Mouse (Mus musculus): ENCODE data around the gene Hspa12b. TPM values are rescaled to one million over a fixed set of nuclear protein-coding genes. Genes with fewer than 3 reads are reported as not detected.
A peak's percentile ranks its signal among the peaks of the same experiment; 100 is the strongest.

Gene Hspa12b
- polyA plus RNA-seq, 1 experiment from 2014 or later: 10.0 TPM

DNA sequence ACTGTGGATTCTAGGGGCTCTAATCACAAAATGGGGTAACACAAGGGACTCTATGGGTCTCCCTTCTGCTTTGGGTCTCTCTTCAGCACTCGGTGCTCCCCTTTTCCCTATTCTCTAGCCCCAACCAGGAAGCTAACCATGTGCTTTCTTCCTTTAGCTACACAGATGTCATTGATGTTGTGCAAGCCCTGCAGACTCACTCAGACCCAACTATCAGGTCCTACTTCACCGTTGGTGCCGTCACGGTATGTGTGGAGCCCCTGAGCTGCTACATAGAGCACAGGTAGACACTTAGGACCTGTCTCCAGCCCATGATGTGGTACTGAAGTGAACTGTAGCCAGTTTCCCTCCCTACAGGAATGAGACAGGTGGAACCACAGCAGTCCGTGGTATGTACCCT, 21.1 kb upstream of the Hspa12b start:
- DNase-seq: no peak
- no peak for ATAC-seq (ENCODE audit: insufficient read depth)
- H3K4me3 ChIP-seq (ENCODE audit: low read depth, low read length): no peak overlapping the region
- no peaks in the 10 kb centered on the region for H3K36me3 ChIP-seq (ENCODE audit: insufficient read depth)
- H3K4me1 ChIP-seq (ENCODE audit: insufficient read depth): no peaks in the 10 kb centered on the region
- WGBS: 85% methylated on average over 5 of the region's 5 CpGs
- H3K4me2 ChIP-seq: no peak overlapping the region
- H3K9me3 ChIP-seq (ENCODE audit: low read depth, low read length): no peaks in the 10 kb centered on the region
- no peaks in the 10 kb centered on the region for H3K27me3 ChIP-seq (ENCODE audit: insufficient read depth, low read length)
- TF ChIP-seq CTCF (IDR thresholded peaks at IDR 0.05; ENCODE audit: low read depth): no peak
- H3K27ac ChIP-seq (ENCODE audit: low read depth): no peak overlapping the region
- H3K9ac ChIP-seq: no peak overlapping the region

DNA sequence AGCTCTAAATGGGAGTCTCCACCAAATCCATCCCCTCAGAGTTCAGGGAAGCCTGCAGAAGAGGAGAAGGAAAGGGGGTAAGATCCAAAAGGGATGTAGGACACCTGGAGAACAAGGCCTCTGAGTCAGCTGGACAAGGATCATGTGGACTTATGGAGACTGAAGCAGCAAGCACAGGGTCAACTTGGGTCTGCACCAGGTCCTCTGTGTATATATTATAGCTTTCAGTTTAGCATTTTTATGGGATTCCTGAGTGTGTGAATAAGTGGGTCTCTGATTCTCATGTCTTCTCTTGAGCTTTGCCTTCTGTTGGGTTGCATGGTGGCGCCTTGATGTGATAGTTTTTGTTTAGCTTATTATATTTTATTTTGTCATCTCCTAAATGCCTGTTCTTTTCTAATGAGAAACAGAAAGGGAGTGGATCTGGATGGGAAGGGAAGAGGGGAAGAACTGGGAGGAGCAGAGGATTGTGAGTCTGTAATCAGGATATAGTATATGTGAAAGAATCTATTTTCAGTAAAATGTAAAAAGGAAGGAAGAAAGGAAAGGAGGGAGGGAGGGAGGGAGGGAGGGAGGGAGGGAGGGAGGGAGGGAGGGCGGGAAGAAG, 8.0 kb upstream of the Hspa12b start:
- Histone ChIP-seq H3K4me3 (ENCODE audit: low read depth, low read length) (no peak overlapping the region), H3K27ac (ENCODE audit: low read depth) (no peak overlapping the region), H3K9me3 (ENCODE audit: low read depth, low read length) (no peaks in the 10 kb centered on the region), H3K9ac (no peak overlapping the region), H3K4me1 (ENCODE audit: insufficient read depth) (no peaks in the 10 kb centered on the region), H3K27me3 (ENCODE audit: insufficient read depth, low read length) (no peaks in the 10 kb centered on the region), H3K36me3 (ENCODE audit: insufficient read depth) (no peaks in the 10 kb centered on the region), H3K4me2 (no peak overlapping the region)
- TF ChIP-seq CTCF (IDR thresholded peaks at IDR 0.05; ENCODE audit: low read depth): no peak
- WGBS: 62% methylated on average over 2 of the region's 2 CpGs
- DNase-seq (no peak), ATAC-seq (ENCODE audit: insufficient read depth) (no peak)

DNA sequence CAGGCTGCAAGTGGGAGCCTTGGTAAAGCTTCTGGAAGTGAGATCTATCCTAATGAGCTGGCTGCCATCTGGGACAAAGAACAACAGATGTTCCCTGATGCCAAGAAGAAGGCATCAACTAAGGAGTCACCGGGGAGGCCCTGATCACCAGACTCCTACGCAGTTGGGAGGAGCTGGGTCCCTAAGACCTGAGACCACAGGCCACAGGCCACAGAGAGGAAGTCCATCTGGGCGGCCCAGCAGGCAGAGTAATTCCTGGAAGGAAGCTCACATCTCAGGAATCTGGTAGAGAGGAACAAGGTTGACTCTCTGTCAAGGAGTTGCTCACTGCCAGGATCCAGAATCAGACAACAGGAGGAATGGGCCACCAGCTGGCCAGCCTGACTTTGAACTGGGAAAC, 2.9 kb upstream of the Hspa12b start:
- no peaks in the 10 kb centered on the region for H3K9me3 ChIP-seq (ENCODE audit: low read depth, low read length)
- TF ChIP-seq CTCF (IDR thresholded peaks at IDR 0.05; ENCODE audit: low read depth): no peak
- ATAC-seq (ENCODE audit: insufficient read depth) (no peak), DNase-seq (peak; percentile 32)
- H3K27me3 ChIP-seq (ENCODE audit: insufficient read depth, low read length): no peaks in the 10 kb centered on the region
- no peaks in the 10 kb centered on the region for H3K36me3 ChIP-seq (ENCODE audit: insufficient read depth)
- no peak overlapping the region for H3K9ac ChIP-seq
- no peak overlapping the region for H3K4me2 ChIP-seq
- H3K4me3 ChIP-seq (ENCODE audit: low read depth, low read length): no peak overlapping the region
- 59% methylated on average over 3 of the region's 3 CpGs for WGBS
- H3K27ac ChIP-seq (ENCODE audit: low read depth): peak overlapping the region; percentile 16; the same call in 1 of the 2 replicates
- H3K4me1 ChIP-seq (ENCODE audit: insufficient read depth): peaks cover 11% of the 10 kb centered on the region

DNA sequence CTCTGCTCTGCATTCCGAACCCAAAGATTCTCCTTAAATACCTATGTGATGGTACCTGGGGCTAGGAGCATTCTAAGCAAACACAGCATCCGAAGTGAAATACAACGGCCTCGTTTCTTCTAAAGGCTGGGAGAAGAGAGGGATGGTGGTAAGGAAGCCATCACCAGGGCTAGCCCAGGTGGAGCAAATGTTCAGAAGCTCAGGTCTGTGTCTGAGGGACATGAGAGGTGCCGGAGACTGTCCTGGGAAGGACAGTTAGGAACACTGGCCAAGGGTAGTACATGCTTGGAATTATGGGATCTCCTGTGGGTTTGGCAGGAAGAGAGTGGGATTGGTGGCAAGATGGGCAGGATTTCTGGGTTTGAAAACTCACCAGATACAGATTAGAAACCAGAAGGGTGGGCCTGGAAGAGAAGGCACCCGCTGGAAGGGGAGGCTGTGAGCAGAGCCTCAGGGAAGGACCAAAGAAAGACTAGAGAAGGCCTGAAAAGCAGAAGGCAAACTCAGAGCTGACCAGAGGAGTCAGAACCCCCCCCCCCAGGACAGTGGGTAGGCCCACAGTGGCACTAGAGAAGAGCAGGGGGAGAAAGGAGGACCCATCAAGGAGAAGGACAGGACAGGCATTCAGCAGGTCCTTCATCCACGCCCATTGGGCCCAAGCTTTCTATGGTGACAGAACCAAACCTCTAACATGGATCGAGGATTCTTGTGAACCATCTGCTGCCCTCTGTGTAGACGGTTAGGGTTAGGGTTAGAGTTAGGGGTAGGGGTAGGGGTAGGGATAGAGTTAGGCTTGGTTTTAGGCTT, 1.7 kb upstream of the Hspa12b start:
- TF ChIP-seq CTCF (IDR thresholded peaks at IDR 0.05; ENCODE audit: low read depth): no peak
- Histone ChIP-seq H3K27me3 (ENCODE audit: insufficient read depth, low read length) (no peaks in the 10 kb centered on the region), H3K9ac (no peak overlapping the region), H3K4me2 (no peak overlapping the region), H3K9me3 (ENCODE audit: low read depth, low read length) (no peaks in the 10 kb centered on the region), H3K27ac (ENCODE audit: low read depth) (no peak overlapping the region), H3K4me3 (ENCODE audit: low read depth, low read length) (no peak overlapping the region), H3K4me1 (ENCODE audit: insufficient read depth) (peaks cover 11% of the 10 kb centered on the region), H3K36me3 (ENCODE audit: insufficient read depth) (no peaks in the 10 kb centered on the region)
- WGBS: 89% methylated on average over 9 of the region's 9 CpGs
- DNase-seq (no peak), ATAC-seq (ENCODE audit: insufficient read depth) (no peak)

DNA sequence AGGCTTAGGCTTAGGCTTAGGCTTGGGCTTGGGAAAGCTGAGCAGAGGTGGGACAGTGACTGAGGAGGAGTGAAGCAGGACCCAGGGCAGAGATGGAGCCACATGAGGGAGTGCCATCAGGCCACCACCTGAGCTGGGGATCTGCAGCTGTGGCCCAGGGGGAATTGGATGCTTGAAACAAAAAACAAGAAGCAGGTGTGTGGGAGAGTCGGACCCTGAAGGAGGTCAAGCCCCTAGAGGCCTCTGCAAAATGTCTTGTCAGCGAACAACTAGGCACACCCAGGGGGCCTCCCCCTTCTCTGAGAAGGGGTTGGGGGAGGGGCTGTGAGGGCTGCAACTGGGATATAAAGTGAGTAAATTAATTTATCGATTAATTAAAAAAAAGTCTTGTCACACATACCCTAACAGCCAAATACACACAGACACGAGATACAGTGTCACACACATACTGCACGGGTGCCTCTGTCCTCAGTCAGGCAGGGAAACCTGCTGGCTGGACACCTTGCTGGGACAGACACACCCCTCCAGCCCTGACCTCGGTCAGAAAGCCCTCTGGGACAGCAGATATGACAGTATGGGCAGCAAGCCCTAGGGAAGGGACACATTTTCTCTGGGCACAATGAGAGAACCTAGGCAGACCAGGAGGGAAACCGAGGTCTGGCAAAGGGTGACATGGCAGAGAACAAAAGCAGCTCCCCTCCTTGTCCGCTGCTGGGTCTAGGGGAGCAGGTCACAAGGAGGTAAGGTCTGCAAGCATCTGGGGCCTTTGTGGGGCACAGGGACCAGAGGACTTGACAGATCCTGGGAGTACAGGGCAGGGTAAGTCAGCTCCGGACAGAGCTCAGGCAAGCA, 890 bp upstream of the Hspa12b start:
- Histone ChIP-seq H3K4me1 (ENCODE audit: insufficient read depth) (peaks cover 11% of the 10 kb centered on the region), H3K4me2 (peak overlapping the region; percentile 81), H3K4me3 (ENCODE audit: low read depth, low read length) (no peak overlapping the region), H3K27ac (ENCODE audit: low read depth) (peak overlapping the region; percentile 10; the same call in 1 of the 2 replicates), H3K9ac (peak overlapping the region; percentile 85), H3K27me3 (ENCODE audit: insufficient read depth, low read length) (no peaks in the 10 kb centered on the region), H3K36me3 (ENCODE audit: insufficient read depth) (no peaks in the 10 kb centered on the region), H3K9me3 (ENCODE audit: low read depth, low read length) (no peaks in the 10 kb centered on the region)
- no peak for TF ChIP-seq CTCF (IDR thresholded peaks at IDR 0.05; ENCODE audit: low read depth)
- DNase-seq: no peak
- 54% methylated on average over 9 of the region's 9 CpGs for WGBS
- ATAC-seq (ENCODE audit: insufficient read depth): no peak

DNA sequence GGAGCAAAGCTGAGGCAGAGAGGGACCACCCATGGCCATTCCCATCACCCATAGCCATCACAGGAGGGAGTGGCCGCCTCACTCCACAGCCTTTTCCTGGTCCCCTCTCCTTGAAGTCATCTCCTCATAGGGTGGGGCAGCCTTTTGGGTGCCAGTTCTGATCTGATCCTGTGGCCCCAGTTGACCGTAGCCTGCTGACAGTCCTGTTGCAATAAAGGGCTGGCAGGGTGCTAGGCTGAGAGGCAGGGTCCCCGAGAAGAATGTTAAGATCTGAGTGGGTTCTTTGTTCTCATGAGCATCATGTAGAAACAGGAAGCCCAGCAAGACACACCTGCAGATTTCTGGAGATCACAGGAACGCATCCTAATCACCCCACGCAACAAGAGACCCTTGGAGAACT, 1.1 kb downstream of the Hspa12b start:
- 76% methylated on average over 5 of the region's 5 CpGs for WGBS
- peaks cover 11% of the 10 kb centered on the region for H3K4me1 ChIP-seq (ENCODE audit: insufficient read depth)
- no peaks in the 10 kb centered on the region for H3K9me3 ChIP-seq (ENCODE audit: low read depth, low read length)
- H3K4me2 ChIP-seq: peak overlapping the region; percentile 81
- H3K9ac ChIP-seq: peak overlapping the region; percentile 85
- peaks cover 5% of the 10 kb centered on the region; the same call in 1 of the 2 replicates for H3K36me3 ChIP-seq (ENCODE audit: insufficient read depth)
- peak overlapping the region; percentile 69 for H3K4me3 ChIP-seq (ENCODE audit: low read depth, low read length)
- ATAC-seq (ENCODE audit: insufficient read depth) (no peak), DNase-seq (no peak)
- no peak for TF ChIP-seq CTCF (IDR thresholded peaks at IDR 0.05; ENCODE audit: low read depth)
- no peaks in the 10 kb centered on the region for H3K27me3 ChIP-seq (ENCODE audit: insufficient read depth, low read length)
- H3K27ac ChIP-seq (ENCODE audit: low read depth): no peak overlapping the region
